Mouse (Mus musculus): ENCODE results near the gene Pspc1.
"Not testable (repeated sequence)": the region's sequence is repeated elsewhere in the genome, so short reads cannot be mapped to it uniquely, and the experiment has no call there.

Gene Pspc1

GRCm38 (mm10) chr14:56778200-56778932 lies at the start of gene Pspc1:
TSS of gene Pspc1 (minus strand) at chr14:56778316.
- peak; percentile 98 for DNase-seq

- no peak for DNase-seq
Observed at GRCm38 (mm10) chr14:56824562-56824961, 46.4 kb upstream of the Pspc1 start.

- DNase-seq = no peak
Observed at GRCm38 (mm10) chr14:56817616-56818015, 39.5 kb upstream of the Pspc1 start.

GRCm38 (mm10) chr14:56817131-56817530 lies 39.0 kb upstream of the Pspc1 start:
- DNase-seq = no peak

- DNase-seq = no peak
Observed at GRCm38 (mm10) chr14:56816541-56816940, 38.4 kb upstream of the Pspc1 start.

GRCm38 (mm10) chr14:56812520-56813036 lies 34.5 kb upstream of the Pspc1 start:
- DNase-seq = peak; percentile 90

GRCm38 (mm10) chr14:56811701-56812339 lies 33.7 kb upstream of the Pspc1 start, which contains the start of gene Zmym5:
TSS of gene Zmym5 (minus strand) at chr14:56811716.
- DNase-seq = peak; percentile 92

GRCm38 (mm10) chr14:56810781-56811690 lies 32.9 kb upstream of the Pspc1 start:
- DNase-seq = peak; percentile 73

GRCm38 (mm10) chr14:56793243-56793642 lies 15.1 kb upstream of the Pspc1 start:
- peak; percentile 72 for DNase-seq

- no peak for DNase-seq
Observed at GRCm38 (mm10) chr14:56784575-56784974, 6.5 kb upstream of the Pspc1 start.

- no peak for DNase-seq
Observed at GRCm38 (mm10) chr14:56778933-56779300, 801 bp upstream of the Pspc1 start.

- DNase-seq = peak; percentile 78
Observed at GRCm38 (mm10) chr14:56777360-56778136, 568 bp downstream of the Pspc1 start.

- DNase-seq = no peak
Observed at GRCm38 (mm10) chr14:56776571-56777238, 1.4 kb downstream of the Pspc1 start.

- no peak for DNase-seq
Observed at GRCm38 (mm10) chr14:56775416-56775815, 2.7 kb downstream of the Pspc1 start.

- not testable (repeated sequence) for DNase-seq
Observed at GRCm38 (mm10) chr14:56766438-56766837, 11.7 kb downstream of the Pspc1 start.

GRCm38 (mm10) chr14:56765117-56765516 lies 13.0 kb downstream of the Pspc1 start:
- not testable (repeated sequence) for DNase-seq

GRCm38 (mm10) chr14:56751282-56751681 lies 26.8 kb downstream of the Pspc1 start:
- DNase-seq = no peak

- no peak for DNase-seq
Observed at GRCm38 (mm10) chr14:56740175-56740574, 37.9 kb downstream of the Pspc1 start.

GRCm38 (mm10) chr14:56726493-56726892 lies 51.6 kb downstream of the Pspc1 start:
- no peak for DNase-seq

GRCm38 (mm10) chr14:56705687-56706086 lies 72.4 kb downstream of the Pspc1 start:
- peak; percentile 17 for DNase-seq

- no peak for DNase-seq
Observed at GRCm38 (mm10) chr14:56702644-56703043, 75.5 kb downstream of the Pspc1 start.

GRCm38 (mm10) chr14:56697836-56698235 lies 80.3 kb downstream of the Pspc1 start:
- no peak for DNase-seq
